Mouse (Mus musculus) ES-E14 (cell line): Measurements from ENCODE around the gene Pidd1.

ENCODE experiments used
- CHD2 ChIP-seq: IDR thresholded peaks from 2 replicates; pipeline ENCODE4 v1.6.1; 2014; ENCODE audit warnings: mild to moderate bottlenecking, low read depth, low read length, inconsistent platforms
- HCFC1 ChIP-seq: IDR thresholded peaks from 2 replicates; pipeline ENCODE4 v1.6.1; 2012; ENCODE audit warnings: low read length, inconsistent platforms, borderline replicate concordance; ENCODE audit not compliant: insufficient read depth
- MAFK ChIP-seq: IDR thresholded peaks from 2 replicates; pipeline ENCODE4 v1.6.1; 2014; ENCODE audit warnings: mild to moderate bottlenecking, low read depth, low read length, inconsistent platforms; ENCODE audit not compliant: insufficient read depth
- ZC3H11A ChIP-seq: IDR thresholded peaks from 2 replicates; pipeline ENCODE4 v1.6.1; 2012; ENCODE audit warnings: low read depth, mild to moderate bottlenecking, inconsistent platforms, low read length, borderline replicate concordance

DNA sequence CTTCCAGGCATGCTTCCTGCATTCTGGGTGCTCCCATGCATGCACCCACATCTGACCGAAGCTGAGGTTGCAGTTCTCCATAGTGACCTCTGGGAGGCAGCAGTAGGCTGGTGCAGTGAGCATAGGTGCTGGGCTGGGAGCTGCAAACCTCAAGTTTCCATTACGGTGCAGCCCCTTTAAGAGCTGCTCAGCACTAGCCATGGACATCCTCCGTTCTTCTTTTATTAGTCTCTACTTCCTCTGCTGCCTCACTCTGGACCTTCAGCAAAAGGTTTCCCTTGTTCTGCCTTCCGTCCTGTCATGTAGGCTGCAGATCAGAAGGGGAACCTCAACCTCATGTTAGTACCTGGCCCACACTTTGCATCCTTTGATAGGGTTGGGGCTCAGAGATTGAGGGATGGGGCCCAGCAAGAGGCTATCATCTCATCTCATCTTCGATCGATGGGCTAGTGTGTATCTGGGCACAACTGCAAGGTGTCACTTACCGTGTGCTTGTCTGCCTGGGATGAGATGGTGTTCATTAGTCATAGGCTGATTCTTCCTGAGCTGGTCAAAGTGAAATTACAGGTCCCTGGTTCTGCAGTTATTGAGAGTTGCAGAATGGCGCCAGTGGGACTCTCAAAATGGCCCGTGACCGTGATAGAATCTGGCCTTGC, 37.1 kb upstream of the Pidd1 start:
- TF ChIP-seq ZC3H11A (peak; percentile 77; the same call in 1 of the 2 replicates), MAFK (peak; percentile 34; the same call in 1 of the 2 replicates), CHD2 (no peak), HCFC1 (no peak)
